Mouse (Mus musculus): ENCODE results near the gene Wdpcp. TPM values are rescaled to one million over a fixed set of nuclear protein-coding genes. Genes with fewer than 3 reads are reported as not detected.

Wdpcp gene
- polyA plus RNA-seq, 1 experiment from 2014 or later, result 19.3 TPM

- in situ Hi-C loops (cut with MboI; ENCODE audit: low pct_unique_long_range_greater_than_20kb), result no loop called here
- POLR2A ChIA-PET, result no interaction called here
- no peak for ATAC-seq
Measured at GRCm38 (mm10) chr11:21735272-21735671, 163.2 kb downstream of the Wdpcp start.

GRCm38 (mm10) chr11:21749487-21749886 is 177.5 kb downstream of the Wdpcp start:
- no peak for DNase-seq (ENCODE audit: low read depth, low spot score)
- ChIA-PET CTCF (interaction anchor here (1.2 to 1.4 kb wide), 2 partner anchors 11 to 33 kb away, joined by 3 to 7 read pairs; no protein-coding TSS in a partner anchor), POLR2A (no interaction called here)
- in situ Hi-C loops (cut with MboI; ENCODE audit: low pct_unique_long_range_greater_than_20kb), result no loop called here
- H3K27me3 ChIP-seq, result no peaks in the 10 kb centered on the region
- ATAC-seq, result no peak
- no peak for TF ChIP-seq CTCF (IDR thresholded peaks at IDR 0.05)

More at GRCm38 (mm10) chr11:21735272-21735671, 163.2 kb downstream of the Wdpcp start:
- CTCF ChIA-PET, result no interaction called here
- no peak for DNase-seq (ENCODE audit: low read depth, low spot score)
- H3K27me3 ChIP-seq, result no peaks in the 10 kb centered on the region
- TF ChIP-seq CTCF (IDR thresholded peaks at IDR 0.05), result no peak

GRCm38 (mm10) chr11:21763201-21763600 is 191.2 kb downstream of the Wdpcp start:
- POLR2A ChIA-PET, result no interaction called here
- in situ Hi-C loops (cut with MboI; ENCODE audit: low pct_unique_long_range_greater_than_20kb), result no loop called here

GRCm38 (mm10) chr11:21788831-21789230 is 216.8 kb downstream of the Wdpcp start:
- TF ChIP-seq CTCF (IDR thresholded peaks at IDR 0.05), result no peak
- in situ Hi-C loops (cut with MboI; ENCODE audit: low pct_unique_long_range_greater_than_20kb), result no loop called here
- POLR2A ChIA-PET, result no interaction called here
- no peak for DNase-seq (ENCODE audit: low read depth, low spot score)
- no peaks in the 10 kb centered on the region for H3K27me3 ChIP-seq
- ATAC-seq, result no peak
- CTCF ChIA-PET, result no interaction called here

More at GRCm38 (mm10) chr11:21763201-21763600, 191.2 kb downstream of the Wdpcp start:
- TF ChIP-seq CTCF (IDR thresholded peaks at IDR 0.05), result no peak
- no peaks in the 10 kb centered on the region for H3K27me3 ChIP-seq
- no peak for DNase-seq (ENCODE audit: low read depth, low spot score)
- ATAC-seq, result no peak
- CTCF ChIA-PET, result no interaction called here

DNA sequence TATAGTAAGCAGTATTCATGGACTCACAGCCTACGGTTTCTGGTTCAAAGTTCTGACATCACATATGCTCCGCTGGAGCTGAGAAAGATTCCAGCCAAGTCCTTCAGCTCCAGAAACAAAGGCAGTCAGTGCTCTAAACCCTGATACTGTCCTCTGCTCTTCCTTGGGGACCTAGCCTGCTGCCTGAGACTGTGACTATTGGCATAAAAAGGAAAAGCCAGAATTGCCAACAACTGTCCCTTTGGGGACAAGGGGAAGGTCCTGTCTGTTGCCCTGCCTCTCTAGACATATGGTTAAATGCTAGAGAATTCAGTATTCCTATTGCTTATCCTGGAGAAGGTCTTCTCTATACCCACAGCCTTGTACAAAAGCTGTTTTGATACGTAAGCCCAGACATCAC is 252.9 kb downstream of the Wdpcp start:
- in situ Hi-C loops (cut with MboI; ENCODE audit: low pct_unique_long_range_greater_than_20kb), result no loop called here
- DNase-seq (ENCODE audit: low read depth, low spot score) (no peak), ATAC-seq (no peak)
- ChIA-PET CTCF (interaction anchor here (1.2 to 1.4 kb wide), 2 partner anchors 23 to 29 kb away, joined by 3 read pairs; no protein-coding TSS in a partner anchor), POLR2A (no interaction called here)
- TF ChIP-seq CTCF (IDR thresholded peaks at IDR 0.05), result no peak
- no peaks in the 10 kb centered on the region for H3K27me3 ChIP-seq

- TF ChIP-seq CTCF (IDR thresholded peaks at IDR 0.05), result no peak
- no peak for ATAC-seq
- CTCF ChIA-PET, result interaction anchor here (0.7 kb wide), 1 partner anchor 367 kb away, joined by 3 read pairs; no protein-coding TSS in a partner anchor
- in situ Hi-C loops (cut with MboI; ENCODE audit: low pct_unique_long_range_greater_than_20kb), result no loop called here
- POLR2A ChIA-PET, result no interaction called here
- no peaks in the 10 kb centered on the region for H3K27me3 ChIP-seq
- DNase-seq (ENCODE audit: low read depth, low spot score), result no peak
Measured at GRCm38 (mm10) chr11:21826521-21826920, 254.5 kb downstream of the Wdpcp start.

GRCm38 (mm10) chr11:21847040-21847439 is 275.0 kb downstream of the Wdpcp start:
- H3K27me3 ChIP-seq, result no peaks in the 10 kb centered on the region
- no peak for ATAC-seq
- POLR2A ChIA-PET, result no interaction called here
- CTCF ChIA-PET, result interaction anchor here (0.8 to 1.0 kb wide), 2 partner anchors 16 to 56 kb away, joined by 3 read pairs; no protein-coding TSS in a partner anchor
- in situ Hi-C loops (cut with MboI; ENCODE audit: low pct_unique_long_range_greater_than_20kb), result no loop called here
- TF ChIP-seq CTCF (IDR thresholded peaks at IDR 0.05), result no peak
- DNase-seq (ENCODE audit: low read depth, low spot score), result no peak

- in situ Hi-C loops (cut with MboI; ENCODE audit: low pct_unique_long_range_greater_than_20kb), result no loop called here
- no peak for TF ChIP-seq CTCF (IDR thresholded peaks at IDR 0.05)
- POLR2A ChIA-PET, result no interaction called here
- DNase-seq (ENCODE audit: low read depth, low spot score) (no peak), ATAC-seq (no peak)
- no peaks in the 10 kb centered on the region for H3K27me3 ChIP-seq
- CTCF ChIA-PET, result interaction anchor here (1.2 kb wide), 1 partner anchor 17 kb away, joined by 3 read pairs; no protein-coding TSS in a partner anchor
Measured at GRCm38 (mm10) chr11:21864000-21864399, 292.0 kb downstream of the Wdpcp start.

DNA sequence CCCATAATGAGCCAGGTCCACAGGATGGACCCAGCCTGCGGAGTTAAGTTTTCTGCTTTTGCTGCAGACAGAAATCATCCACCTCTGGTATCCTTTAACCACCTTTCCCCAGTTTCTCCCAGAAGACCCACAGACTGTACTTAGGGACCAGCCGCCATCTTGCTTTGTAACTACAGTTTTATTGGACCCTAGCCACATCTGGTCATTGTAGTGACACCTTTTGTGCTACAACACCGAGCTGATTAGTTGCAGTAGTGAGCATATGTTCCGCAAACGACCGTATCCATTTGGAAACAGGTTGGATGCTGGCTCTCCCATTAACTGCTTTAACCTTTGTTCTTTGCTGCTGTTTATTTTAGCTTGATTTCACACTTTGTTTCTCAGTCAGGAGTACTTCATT is 292.5 kb downstream of the Wdpcp start:
- in situ Hi-C loops (cut with MboI; ENCODE audit: low pct_unique_long_range_greater_than_20kb), result no loop called here
- no peaks in the 10 kb centered on the region for H3K27me3 ChIP-seq
- ChIA-PET POLR2A (no interaction called here), CTCF (no interaction called here)
- no peak for DNase-seq (ENCODE audit: low read depth, low spot score)
- no peak for TF ChIP-seq CTCF (IDR thresholded peaks at IDR 0.05)
- no peak for ATAC-seq

DNA sequence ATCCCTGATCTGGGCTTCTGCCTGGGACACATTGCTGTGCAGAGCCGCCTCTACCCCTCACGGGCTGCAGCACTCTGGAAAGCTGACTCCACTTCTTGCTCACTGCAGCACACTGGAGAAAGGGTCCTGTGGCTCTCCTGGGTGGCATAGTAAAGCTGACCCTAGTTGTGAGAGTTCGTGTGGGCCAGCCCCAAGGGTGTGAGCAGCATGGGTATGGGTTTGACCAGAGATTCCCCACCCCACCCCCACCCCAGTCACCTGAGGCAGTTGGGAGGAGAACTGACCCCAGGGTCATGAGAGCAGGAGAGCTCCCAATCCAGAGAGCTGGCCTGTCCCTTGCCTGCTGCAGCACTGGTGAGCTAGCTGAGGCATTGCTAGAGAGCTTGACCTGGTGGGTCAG is 296.6 kb downstream of the Wdpcp start:
- in situ Hi-C loops (cut with MboI; ENCODE audit: low pct_unique_long_range_greater_than_20kb), result no loop called here
- no peak for TF ChIP-seq CTCF (IDR thresholded peaks at IDR 0.05)
- ChIA-PET CTCF (no interaction called here), POLR2A (no interaction called here)
- no peaks in the 10 kb centered on the region for H3K27me3 ChIP-seq
- ATAC-seq, result no peak
- DNase-seq (ENCODE audit: low read depth, low spot score), result no peak

- DNase-seq (ENCODE audit: low read depth, low spot score) (no peak), ATAC-seq (no peak)
- in situ Hi-C loops (cut with MboI; ENCODE audit: low pct_unique_long_range_greater_than_20kb), result no loop called here
- no peak for TF ChIP-seq CTCF (IDR thresholded peaks at IDR 0.05)
- no peaks in the 10 kb centered on the region for H3K27me3 ChIP-seq
- ChIA-PET CTCF (no interaction called here), POLR2A (no interaction called here)
Measured at GRCm38 (mm10) chr11:21870863-21871262, 298.8 kb downstream of the Wdpcp start.

DNA sequence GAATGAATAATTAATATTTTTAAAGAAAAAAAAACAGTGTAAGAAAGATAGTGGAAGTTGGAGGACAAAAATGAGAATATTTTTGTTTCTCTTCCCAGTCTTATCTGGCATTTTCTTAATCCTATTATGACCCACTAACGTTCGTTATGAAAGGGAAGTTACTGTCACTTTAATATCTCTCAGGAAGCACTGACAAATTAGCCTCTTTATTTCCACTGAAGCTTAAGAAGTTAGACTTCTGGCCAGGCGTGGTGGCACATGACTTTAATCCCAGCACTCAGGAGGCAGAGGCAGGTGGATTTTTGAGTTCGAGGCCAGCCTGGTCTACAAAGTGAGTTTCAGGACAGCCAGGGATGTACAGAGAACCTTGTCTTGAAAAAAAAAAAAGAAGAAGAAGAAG is 299.7 kb downstream of the Wdpcp start:
- no peak for TF ChIP-seq CTCF (IDR thresholded peaks at IDR 0.05)
- ATAC-seq (no peak), DNase-seq (ENCODE audit: low read depth, low spot score) (no peak)
- in situ Hi-C loops (cut with MboI; ENCODE audit: low pct_unique_long_range_greater_than_20kb), result no loop called here
- H3K27me3 ChIP-seq, result no peaks in the 10 kb centered on the region
- ChIA-PET CTCF (no interaction called here), POLR2A (no interaction called here)
